Mouse (Mus musculus): Measurements from ENCODE around the gene Snx33. TPM values are rescaled to one million over a fixed set of nuclear protein-coding genes. Genes with fewer than 3 reads are reported as not detected.
"Not testable (repeated sequence)": the region's sequence is repeated elsewhere in the genome, so short reads cannot be mapped to it uniquely, and the experiment has no call there.

The Snx33 gene
- polyA plus RNA-seq (2012; rRNA removed), result 4.9 and 5.3 TPM in 2 replicates

DNA sequence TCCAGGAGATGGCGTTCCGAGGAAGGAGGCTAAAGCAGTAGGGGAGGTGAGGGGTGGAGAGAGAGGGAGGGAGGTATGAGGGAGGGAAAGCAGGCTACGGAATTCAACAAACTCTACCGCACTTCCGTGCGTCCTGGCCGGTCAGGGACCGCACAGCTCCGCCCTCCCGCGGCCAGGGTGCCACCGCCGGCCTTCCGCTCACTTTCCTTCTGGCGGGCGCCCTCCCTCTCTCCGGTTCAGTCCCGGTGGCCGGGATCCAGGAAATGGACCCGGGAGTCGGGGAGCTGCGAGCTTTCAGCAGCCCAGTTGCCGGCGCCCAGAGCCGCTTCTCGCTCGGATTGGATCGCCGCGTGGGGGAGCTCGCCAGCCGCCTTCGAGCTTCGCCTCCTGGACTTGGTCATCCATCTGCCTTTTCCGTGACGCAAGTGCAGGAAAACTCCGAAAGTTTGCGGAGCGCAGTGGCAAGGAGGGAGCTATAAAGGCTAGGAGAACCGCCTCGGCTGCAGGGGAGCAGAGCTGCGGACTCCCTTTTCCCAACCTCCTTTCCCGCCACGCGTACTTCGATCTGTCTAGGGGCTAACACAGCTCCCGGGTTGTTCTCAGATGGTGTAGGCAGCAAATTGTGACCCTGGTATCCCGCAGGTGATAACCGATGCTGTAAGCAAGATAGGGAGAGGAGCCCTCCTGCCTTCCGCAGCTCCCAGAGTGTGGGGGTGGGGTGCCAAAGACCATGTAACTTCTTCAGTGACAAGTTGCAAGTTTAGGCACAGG, at the start of gene Snx33:
Gene Snx33 (minus strand): TSS at position 331 of the 771 bp plus-strand sequence.
- DNase-seq (ENCODE audit: extremely low spot score in 1 of 2, low spot score in 1 of 2), result peak; percentile 55 to 90

DNA sequence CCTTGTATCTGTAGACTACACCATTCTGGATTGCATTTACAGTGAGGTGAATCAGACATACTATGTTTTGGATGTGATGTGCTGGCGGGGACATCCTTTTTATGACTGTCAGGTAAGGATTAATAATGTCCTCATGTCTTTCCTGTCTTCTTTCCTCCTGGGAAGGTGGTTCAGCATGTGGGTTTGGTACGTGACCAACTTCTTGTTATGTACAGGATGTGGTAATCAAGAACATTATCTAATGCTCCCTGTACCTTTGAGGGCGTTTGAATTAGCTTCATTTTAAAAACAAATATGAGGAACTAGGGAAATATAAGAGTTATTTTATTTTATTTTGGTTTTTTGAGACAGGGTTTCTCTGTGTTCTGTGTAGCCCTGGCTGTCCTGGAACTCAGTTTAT, 47.0 kb upstream of the Snx33 start:
- DNase-seq (ENCODE audit: extremely low spot score in 1 of 2, low spot score in 1 of 2), result no peak

DNA sequence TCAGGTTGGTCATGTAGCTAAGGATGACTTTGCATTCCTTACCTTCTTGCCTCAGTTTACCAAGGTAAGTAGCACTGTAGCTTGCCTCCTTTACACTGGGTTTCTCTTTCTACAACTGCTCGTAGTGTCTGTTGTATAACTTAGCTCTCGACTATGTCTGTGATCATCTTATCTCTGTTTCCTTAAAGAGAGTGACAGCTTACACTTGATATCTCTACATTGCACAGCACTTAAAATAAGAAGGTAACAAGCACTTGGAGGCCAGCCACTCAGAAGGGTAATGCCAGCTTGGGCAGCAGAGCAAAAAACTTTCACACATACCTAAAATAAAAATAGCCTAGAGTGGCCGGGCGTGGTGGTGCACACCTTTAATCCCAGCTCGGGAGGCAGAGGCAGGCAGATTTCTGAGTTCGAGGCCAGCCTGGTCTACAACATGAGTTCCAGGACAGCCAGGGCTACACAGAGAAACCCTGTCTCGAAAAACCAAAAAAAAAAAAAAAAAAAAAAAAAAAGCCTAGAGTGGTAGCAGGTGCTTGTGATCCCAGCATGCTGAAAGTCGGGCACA, 45.9 kb upstream of the Snx33 start:
- no peak for DNase-seq (ENCODE audit: extremely low spot score in 1 of 2, low spot score in 1 of 2)

DNA sequence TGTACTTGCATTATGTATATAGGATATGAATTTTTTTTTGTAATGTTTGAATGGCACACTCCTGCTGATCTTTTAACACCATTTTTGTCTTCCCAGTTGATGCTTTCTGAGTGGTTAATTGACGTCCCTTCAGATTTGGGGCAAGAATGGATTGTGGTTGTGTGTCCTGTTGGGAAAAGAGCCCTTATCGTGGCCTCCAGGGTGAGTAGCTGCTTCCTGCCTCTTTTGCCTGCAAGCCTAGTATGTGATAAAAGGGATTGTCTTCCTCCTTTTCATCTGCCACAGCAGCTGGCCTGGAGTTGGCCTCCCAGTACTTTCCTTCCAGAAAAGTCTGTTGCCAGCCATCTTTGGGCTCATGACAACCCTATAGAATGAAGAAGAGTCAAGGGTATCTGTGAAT, 42.0 kb upstream of the Snx33 start:
- DNase-seq (ENCODE audit: extremely low spot score in 1 of 2, low spot score in 1 of 2), result no peak

DNA sequence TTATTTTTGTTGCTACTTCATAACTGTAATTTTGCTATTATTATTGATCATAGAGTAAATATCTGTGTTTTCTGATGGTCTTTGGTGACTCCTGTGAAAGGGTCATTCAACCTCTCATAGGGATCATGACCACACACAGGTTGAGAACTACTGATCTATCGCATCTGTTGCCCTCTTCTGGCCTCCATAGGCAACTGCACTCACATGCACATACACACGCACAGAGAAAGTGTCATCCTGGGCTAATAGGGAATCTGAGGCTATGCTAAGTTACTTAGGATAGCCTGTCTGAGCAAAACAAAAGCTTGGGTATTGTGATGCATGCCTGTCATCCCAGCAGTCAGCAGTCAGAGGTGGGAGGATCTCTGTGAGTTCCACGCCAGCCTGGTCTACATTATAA, 33.4 kb upstream of the Snx33 start:
- DNase-seq (ENCODE audit: extremely low spot score in 1 of 2, low spot score in 1 of 2), result no peak

DNA sequence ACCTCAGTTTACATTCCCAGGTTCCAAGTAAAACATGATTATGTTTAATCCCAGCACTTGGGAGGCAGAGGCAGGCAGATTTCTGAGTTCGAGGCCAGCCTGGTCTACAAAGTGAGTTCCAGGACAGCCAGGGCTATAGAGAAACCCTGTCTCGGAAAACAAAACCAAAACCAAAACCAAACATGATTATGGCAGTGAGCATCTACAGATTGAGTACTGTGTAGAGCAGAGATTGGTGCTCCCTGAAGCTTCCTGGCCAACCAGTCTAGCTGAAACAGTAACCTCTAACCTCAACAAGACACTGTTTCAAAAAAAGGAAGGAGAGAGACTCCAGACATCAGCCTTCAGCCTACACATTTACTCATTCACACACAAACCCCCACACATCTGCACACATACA, 30.5 kb upstream of the Snx33 start:
- DNase-seq (ENCODE audit: extremely low spot score in 1 of 2, low spot score in 1 of 2), result no peak

DNA sequence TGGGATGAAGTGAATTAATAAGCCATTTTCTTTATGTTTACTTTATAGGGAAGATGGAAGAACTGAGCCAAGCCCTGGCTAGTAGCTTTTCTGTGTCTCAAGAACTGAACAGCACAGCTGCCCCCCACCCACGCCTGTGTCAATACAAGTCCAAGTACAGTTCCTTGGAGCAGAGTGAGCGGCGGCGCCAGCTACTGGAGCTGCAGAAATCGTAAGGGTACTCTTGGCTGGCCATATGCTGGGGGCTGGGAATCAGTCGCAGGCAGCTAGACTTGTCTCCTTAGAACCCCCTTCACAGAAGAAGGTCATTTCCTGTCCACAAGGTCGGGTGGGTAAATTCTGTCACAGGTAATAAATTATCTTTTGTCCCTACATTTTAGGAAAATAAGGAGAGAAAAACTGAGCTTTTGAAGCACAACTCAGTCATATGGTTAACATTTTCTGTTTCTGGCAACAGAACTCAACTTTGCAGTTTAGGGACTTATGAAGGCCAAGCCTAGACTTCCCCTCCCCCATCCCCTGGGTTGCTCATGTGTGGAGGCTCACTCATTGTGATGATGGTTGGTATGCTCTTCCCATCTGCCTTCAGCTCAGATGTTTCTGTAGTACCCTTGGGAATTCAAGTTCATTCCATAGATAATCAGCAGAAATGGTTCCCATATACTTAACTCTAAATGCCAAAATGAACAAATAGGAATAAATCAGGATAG, 28.9 kb upstream of the Snx33 start:
- no peak for DNase-seq (ENCODE audit: extremely low spot score in 1 of 2, low spot score in 1 of 2)

DNA sequence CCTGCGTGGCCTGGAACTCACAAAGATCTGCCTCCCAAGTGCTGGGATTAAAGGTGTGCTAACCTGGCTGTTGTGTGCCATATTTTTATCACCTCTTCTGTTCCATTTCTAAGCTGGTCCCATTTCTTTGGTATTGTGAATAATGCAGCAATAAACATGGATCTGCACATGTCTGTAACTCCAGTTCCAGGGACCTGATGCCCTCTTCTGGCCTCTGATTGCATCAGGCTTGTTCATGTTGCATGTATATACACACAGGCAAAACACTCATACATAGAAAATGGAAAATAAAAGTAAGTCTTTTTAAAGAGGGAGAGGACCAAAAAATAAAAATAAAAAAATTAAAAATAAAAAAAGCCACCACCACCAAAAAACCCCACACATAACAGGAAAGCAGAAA, 25.4 kb upstream of the Snx33 start:
- DNase-seq (ENCODE audit: extremely low spot score in 1 of 2, low spot score in 1 of 2), result no peak

DNA sequence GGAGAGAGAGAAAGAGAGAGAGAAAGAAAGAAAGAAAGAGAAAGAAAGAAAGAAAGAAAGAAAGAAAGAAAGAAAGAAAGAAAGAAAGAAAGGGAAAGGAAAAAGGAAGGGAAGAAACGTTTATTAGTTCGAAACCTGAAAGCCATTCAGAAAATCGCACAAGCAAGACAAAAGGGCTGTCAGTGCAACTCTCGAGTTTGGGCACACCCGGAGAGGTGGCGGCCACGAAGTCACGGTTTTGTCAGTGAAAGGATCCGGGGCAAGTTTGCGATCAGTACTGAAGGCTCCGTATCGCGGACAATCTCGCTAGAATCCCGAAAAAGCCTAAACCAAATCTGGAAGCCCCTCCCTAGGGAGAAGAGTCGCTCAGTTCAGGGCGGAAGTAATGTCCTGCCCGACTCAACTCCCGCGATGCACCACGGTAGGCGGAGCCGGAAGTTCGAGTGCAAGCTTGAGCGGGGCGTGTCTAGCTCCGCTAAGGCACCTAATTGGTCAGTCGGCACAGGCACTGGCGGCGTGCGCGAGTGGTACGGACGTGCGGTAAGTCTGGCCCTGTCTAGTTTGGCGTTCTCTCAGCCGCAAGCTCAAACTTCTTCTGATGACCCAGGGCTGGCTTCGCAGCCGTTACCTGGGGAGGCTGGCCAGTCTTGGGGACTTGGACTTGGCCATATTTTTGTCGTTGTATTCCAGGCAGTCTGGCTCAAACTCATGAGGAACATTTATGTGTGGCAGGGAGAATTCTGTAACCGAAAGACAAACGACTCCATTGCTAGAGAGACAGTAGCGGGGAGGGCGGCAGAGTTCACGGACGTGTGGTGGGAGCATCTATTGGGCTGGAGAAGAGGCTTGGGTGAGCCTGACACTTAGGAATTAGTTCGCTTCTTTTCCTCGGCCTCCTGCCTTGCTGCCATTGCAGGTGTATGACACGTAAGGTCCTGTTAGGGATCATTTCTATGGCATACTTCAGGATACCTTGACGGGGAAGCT, 22.5 kb upstream of the Snx33 start, which contains the start of gene Snupn:
Gene Snupn (plus strand): TSS at position 465 of the 987 bp plus-strand sequence.
- peak; percentile 91 to 97 for DNase-seq (ENCODE audit: extremely low spot score in 1 of 2, low spot score in 1 of 2)

DNA sequence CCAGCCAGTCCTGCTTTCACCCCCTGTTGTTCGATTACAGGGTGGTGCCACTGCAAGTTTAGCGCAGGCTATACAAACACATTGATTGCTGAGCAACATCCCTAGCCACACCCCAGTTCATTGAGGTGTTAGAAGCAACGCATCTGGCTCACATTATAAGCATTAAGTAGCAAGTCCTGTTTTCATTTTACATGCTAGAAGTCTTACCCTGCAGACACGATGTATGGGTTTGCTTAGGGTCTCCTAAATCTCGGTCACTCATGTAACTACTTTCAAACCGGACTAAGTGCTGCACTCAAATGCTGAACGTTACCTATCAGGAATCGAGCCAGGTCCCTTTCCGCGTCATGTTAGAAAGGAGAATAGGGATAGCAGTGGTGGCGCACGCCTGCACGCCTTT, 21.6 kb upstream of the Snx33 start:
- no peak for DNase-seq (ENCODE audit: extremely low spot score in 1 of 2, low spot score in 1 of 2)

DNA sequence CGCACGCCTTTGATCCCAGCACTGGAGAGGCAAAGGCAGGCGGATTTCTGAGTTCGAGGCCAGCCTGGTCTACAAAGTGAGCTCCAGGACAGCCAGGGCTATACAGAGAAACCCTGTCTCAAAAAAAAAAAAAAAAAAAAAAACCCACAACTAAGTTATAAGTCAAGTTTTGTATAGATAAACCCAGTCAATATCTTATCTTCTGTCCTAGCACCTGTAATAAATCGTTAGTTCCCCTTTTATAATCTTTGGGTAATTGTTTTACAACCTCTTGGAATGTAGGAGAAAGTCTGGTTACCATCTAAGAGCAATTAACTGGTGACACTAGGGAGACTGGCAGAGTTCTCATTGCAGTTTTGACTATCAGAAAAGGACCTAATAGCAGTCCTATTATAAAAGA, 20.5 kb upstream of the Snx33 start:
- DNase-seq (ENCODE audit: extremely low spot score in 1 of 2, low spot score in 1 of 2), result not testable (repeated sequence)

DNA sequence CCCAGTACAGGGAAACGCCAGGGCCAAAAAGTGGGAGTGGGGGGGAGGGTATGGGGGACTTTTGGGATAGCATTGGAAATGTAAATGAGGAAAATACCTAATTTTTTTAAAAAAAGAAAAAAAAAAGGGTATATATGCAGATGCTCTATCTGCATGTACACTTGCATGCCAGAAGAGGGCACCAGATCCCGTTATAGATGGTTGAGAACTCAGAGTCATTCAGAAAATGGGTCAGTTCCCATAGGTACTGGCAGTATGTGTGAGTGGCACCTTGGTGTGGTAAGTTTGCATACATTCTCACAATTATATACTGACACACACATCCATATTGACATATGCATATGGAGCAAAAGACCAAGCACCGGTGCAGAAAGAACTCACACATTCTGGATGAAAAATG, 19.3 kb upstream of the Snx33 start:
- peak in 1 of 2 experiments; percentile 77 for DNase-seq (ENCODE audit: extremely low spot score in 1 of 2, low spot score in 1 of 2)

DNA sequence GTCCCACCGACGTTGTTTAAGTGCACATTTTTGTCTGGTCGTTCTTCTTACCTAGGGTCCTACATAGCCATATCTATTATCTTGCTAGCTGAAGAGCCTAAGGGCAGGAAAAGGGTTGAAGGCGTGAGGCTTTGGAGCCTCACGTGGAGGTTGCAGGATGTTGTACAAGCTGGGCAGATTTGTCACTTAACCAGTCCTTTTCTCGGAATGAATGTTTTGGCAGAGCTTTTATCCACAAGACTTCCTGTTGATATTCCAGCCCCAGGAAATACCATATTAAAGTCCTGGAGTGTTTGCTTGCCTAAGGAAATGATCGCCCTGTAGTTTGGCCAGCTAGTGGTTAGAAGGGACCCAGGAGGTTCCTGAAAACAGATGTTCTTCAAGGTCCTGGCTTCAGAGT, 10.2 kb upstream of the Snx33 start:
- no peak for DNase-seq (ENCODE audit: extremely low spot score in 1 of 2, low spot score in 1 of 2)

DNA sequence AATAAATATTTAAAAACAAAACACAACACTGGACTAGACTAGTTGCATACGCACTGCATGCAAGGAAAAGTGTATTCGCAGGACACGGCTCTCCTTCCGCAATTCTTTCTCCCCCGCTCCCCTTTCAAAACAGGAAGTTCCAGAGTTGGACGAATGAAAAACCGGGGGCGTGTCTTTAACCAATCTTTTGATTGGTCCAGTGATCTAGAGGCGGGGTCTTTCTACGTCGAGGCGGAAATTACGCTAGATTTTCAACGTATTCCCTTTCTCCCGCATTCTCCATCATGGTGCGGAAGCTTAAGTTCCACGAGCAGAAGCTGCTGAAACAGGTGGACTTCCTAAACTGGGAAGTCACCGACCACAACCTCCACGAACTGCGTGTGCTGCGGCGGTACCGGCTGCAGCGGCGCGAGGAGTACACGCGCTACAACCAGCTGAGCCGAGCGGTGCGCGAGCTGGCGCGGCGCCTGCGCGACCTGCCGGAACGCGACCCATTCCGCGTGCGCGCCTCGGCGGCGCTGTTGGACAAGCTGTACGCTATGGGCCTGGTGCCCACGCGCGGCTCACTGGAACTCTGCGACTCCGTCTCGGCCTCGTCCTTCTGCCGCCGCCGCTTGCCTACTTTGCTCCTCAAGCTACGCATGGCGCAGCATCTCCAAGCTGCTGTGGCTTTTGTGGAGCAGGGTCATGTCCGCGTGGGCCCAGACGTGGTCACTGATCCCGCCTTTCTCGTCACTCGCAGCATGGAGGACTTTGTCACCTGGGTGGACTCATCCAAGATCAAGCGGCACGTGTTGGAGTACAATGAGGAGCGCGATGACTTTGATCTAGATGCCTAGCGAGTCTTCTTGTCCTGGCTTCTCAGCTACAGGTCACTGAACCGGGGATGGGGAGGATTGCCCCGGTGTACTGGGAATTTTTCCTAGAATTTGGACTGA, 9.3 kb upstream of the Snx33 start, which contains the start of gene Imp3:
Gene Imp3 (plus strand): TSS at position 253 of the 938 bp plus-strand sequence.
- peak; percentile 89 to 98 for DNase-seq (ENCODE audit: extremely low spot score in 1 of 2, low spot score in 1 of 2)

DNA sequence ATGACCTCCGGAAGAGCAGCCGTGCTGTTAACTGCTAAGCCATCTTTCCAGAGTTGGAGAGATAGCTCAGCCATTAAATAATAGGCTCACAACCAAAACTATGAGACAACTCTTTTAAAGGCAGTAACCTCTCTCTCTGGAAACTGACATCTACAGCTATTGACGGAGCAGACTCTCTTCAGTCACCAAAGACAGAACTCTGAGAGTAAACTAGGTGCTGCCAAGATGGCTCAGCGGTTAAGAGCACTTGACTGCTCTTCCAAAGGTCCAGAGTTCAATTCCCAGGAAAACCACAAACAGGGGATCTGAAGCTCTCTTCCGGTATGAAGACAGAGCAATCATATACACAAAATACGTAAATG, 8.7 kb upstream of the Snx33 start:
- no peak for DNase-seq (ENCODE audit: extremely low spot score in 1 of 2, low spot score in 1 of 2)

DNA sequence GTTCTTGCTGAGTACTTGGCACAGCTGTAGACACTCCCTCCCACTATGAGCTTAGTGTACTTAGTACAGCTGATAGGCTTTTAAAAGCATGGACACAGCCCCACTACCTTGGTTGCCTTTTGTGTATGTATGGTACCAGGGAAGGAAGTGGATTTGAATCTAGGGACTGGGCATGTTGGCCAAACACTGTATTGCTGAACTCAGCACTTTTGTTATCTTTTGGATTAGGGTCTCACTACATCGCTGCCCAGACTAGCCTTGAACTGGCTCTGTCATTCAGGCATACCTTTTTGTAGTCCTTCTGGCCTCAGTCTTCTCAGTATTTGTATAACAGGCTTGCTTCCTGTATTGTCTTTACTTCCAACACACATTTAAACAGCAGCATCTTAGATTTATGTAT, 2.4 kb upstream of the Snx33 start:
- no peak for DNase-seq (ENCODE audit: extremely low spot score in 1 of 2, low spot score in 1 of 2)

DNA sequence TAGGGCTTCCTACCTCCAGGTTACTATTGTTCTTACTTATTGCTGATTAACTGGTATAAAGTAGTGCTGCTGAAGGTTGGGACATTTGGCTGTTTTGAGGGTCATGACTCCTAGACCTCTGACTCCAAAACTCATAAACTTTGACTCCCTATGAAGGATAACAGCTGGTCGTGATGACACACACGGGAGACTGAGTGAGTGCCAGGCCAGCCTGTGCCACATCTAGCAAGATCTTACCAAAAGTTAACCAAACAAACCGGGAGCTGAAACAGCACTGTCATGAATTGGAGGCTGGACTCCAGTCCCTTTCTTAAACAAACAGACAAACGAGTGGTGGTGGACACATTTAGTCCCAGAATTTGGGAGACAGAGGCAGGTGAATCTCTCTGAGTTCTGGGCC, 1.3 kb upstream of the Snx33 start:
- no peak for DNase-seq (ENCODE audit: extremely low spot score in 1 of 2, low spot score in 1 of 2)

DNA sequence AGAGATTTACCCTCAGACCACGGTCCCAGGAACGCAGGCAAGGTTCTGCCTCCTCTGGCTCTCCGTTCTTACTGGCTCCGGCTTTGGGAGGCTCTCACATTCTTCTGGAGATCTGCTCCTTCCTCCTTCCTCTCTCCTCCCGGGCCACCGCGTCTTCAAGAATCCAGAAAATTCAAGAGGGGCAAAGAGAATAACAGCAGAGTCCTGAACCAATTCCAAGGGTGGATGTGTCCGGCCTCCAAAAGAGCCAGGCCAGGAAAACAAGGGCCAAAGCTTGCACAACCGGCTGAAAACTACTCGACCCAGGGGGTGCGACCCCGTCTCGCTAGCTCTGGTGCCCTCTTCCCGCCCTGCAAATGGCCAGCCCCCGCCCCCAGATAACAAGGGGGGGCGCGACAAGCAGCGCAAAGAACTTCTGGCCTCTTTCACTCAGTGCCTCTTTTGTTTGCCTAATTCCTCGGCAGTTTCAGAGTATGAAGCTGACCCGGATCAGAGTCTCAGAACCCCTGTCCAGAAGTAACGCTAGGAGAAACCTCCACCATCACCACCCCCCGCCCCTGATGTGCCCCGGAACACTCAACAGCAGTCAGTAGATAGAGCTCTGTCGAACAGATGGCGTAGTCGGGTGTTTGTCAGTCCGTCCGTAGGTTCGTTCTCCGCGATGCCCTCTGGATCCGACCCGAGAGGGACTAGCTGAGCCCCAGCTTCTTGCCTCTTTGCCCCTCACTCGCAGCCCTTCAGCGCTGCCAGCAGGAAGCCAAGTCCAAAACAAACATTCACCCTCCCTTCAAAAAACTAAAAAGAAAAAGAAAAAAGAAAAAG, 769 bp downstream of the Snx33 start:
- no peak for DNase-seq (ENCODE audit: extremely low spot score in 1 of 2, low spot score in 1 of 2)

DNA sequence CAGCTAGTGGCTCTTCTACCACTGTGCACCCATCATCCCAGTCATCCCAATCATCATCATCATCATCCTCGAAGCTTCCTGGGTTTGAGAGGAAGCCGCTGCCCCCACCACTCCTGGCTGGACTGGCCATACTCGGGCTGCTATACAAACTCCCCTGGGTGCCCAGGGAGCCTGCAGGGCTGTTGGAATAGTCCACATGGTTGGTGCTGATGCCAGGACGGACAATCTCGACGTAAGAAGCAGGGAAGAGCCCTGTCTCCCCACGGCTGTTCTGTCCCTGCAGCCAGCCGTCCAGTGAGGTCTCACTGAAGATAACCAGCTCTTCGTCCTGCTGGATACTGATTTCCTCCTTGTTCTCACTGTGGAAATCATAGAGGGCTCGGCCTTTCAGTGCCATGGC, 1.8 kb downstream of the Snx33 start:
- no peak for DNase-seq (ENCODE audit: extremely low spot score in 1 of 2, low spot score in 1 of 2)

Data from frontal cortex, adult 2 months (tissue).